Mouse (Mus musculus) right cerebral cortex, postnatal 10 days (tissue): ENCODE data around the gene Ptx3.

Source experiments
- DNase-seq, 2 experiments: peaks; one replicate each; pipeline ENCODE4 v3.0.0; 2021; ENCODE audit warnings: low spot score in 2 of 2

Ptx3 gene

GRCm38 (mm10) chr3:66219655-66220191 is at the start of gene Ptx3:
TSS of gene Ptx3 (plus strand) at chr3:66219910.
- DNase-seq, result peak in 1 of 2 experiments; percentile 29

- DNase-seq, result peak; percentile 23 to 27
These were observed 46.8 kb upstream of the Ptx3 start for GRCm38 (mm10) chr3:66172907-66173306.

DNA sequence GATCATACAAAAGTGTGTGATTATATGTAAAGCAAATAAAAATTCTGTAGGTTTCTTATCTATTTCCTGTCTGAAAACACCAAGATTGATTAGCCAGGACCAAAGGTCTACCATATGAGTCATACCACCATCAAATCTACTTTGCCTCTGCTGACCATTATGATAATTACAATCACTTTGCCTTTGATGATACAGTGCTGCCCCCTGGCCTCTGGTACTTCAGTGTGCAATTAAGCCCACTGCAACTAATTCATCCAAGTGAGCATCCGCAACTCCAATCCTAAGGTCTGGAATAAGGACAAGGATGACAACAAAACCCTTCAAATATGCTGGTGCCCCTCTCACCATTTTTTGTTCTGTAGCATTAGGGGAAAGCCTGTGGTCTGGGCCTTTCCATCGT is 40.1 kb upstream of the Ptx3 start:
- no peak for DNase-seq

GRCm38 (mm10) chr3:66193910-66194562 is 25.7 kb upstream of the Ptx3 start:
- DNase-seq, result no peak

GRCm38 (mm10) chr3:66208836-66209573 is 10.7 kb upstream of the Ptx3 start:
- no peak for DNase-seq

DNA sequence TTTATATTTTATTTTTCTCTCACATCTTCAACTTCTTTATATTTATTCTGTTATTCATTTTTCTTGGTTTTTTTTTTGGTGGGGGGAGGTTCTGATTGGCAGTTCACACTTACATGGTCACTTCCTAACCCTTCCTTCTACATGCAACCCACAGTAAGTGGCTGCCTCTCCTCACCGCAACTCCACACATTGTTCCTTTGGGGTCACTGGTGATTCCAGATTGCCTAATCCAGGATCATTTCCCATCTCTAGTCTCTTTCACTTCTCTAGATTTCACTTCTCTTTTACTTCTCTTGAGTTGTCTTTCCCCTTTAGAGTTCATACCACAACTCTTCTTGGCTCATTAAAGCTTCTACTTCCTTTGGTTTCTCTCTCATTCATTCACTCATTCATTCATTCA is 6.2 kb upstream of the Ptx3 start:
- no peak for DNase-seq

DNA sequence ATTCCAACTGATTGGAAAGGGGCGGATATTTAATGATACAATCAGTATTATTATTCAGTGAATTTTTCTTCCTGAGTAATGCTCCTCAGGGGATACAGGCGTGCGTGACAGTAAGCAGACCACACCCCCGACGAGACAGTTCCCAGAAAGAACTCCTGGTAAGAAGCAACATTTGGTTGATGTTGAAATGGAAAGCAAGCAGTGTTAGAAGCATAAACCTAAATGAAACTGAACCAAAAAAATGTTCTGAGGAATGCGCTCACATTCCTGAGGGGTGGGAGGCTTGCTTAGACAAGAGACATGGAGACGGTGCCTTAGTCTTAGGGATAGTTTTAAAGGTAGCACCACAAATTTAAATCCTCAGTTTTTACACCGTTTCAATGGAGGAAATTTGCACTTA is 4.0 kb upstream of the Ptx3 start:
- no peak for DNase-seq

DNA sequence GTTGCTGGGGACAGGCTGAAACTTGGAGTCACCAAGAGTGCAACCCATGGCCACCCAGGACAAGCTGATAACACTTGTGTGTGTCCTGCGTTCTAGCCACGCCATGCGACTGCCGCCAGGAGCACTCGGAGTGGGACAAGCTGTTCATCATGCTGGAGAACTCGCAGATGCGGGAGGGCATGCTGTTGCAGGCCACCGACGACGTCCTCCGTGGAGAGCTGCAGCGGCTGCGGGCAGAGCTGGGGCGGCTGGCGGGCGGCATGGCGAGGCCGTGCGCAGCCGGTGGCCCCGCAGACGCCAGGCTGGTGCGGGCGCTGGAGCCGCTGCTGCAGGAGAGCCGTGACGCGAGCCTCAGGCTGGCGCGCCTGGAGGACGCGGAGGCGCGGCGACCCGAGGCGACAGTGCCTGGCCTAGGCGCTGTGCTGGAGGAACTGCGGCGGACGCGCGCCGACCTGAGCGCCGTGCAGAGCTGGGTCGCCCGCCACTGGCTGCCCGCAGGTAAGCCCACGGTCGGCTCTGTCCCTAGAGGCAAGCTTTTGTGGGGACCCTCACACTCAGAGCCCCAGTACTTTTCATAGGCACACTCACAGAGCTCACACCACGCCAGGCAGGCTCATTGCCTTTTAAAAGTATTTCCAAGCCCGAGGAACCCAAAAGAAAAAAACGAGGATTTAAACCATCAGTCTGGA is 988 bp downstream of the Ptx3 start:
- DNase-seq, result peak; percentile 38 to 47

- peak; percentile 22 to 24 for DNase-seq
These were observed 1.5 kb downstream of the Ptx3 start for GRCm38 (mm10) chr3:66221243-66221611.

GRCm38 (mm10) chr3:66224931-66225537 is 5.3 kb downstream of the Ptx3 start:
- no peak for DNase-seq

DNA sequence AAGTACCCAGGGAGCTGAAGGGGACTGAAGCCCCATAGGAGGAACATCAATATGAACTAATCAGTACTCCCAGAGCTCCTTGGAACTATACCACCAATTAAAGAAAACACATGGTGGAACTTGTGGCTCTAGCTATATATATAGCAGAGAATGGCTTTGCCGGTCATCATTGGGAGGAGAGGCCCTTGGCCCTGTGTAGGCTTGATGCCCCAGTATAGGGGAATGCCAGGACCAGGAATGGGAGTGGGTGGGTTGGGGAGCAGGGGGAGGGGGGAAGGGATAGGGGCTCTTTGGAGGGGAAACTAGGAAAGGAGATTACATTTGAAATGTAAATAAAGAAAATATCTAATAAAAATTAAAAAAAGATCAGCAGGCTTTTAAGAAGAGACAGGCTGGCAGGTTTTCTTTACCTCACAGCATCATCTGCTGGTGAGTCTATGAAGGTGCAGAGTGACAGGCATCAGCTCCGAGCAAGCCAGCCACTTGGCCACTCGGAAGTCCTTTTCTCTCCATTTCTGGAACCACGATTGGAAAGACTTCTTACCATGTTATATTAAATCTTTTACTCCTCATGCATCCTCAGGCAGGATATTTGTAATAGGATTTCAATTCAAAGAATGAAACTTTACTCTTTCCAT is 16.6 kb downstream of the Ptx3 start:
- DNase-seq, result peak; percentile 35 to 43

DNA sequence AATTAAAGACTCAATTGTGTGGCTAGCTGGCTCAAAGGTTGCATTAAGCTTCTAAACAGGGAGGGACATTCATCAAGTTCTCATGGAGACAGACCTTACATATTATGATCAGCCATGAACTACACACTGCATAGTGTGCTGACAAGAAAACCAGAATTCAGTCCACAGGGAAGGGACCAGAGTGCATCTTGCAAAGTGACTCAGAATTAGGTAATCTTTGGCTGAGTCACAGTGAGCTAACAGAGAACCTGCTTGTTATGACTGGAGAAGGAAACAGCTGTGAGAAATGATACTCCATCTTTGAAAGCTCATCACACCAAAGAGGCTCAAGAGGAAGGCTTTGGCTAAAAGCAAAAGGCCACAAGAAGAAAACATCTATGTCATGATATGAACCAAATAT is 20.8 kb downstream of the Ptx3 start:
- DNase-seq, result no peak

DNA sequence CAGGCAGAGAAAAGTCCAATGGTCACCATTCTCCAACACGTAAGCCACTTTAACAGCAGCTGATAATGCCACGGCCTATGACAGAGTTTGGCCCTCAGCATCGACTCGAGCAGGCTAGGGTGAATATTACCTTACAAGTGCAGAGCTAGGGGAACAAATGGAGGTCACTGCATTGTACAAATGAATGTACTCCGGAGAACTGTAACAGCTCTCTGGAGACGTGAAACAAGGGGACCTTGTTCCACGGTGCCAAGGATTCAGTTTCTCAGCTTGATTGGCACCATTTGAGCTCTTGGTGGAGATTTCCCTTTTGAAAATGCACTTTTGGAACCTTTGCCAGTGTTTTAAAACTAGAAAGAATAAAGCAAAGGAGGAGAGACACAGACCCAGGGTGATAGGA is 32.1 kb downstream of the Ptx3 start:
- DNase-seq, result no peak

GRCm38 (mm10) chr3:66254504-66255105 is 34.9 kb downstream of the Ptx3 start:
- DNase-seq, result peak; percentile 35 to 47

DNA sequence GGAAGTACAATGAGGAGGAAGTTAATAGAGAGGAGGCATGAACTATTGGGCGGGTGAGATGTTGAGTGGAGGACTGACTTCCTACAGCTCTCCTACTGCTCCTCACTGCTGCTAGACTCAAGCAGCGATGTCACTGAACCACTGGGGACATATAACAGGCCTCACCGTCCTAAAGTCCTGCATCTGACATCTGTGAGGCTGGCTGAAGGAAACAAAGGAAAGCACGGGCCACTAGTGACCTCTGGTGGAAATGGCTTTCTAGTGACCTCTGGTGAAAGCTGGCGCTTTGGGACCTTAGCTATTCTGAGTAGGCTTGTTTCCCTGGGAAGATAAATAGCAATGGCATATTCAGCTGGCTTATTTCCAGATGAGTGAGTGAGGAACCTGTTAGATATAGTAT is 42.6 kb downstream of the Ptx3 start:
- DNase-seq, result no peak

DNA sequence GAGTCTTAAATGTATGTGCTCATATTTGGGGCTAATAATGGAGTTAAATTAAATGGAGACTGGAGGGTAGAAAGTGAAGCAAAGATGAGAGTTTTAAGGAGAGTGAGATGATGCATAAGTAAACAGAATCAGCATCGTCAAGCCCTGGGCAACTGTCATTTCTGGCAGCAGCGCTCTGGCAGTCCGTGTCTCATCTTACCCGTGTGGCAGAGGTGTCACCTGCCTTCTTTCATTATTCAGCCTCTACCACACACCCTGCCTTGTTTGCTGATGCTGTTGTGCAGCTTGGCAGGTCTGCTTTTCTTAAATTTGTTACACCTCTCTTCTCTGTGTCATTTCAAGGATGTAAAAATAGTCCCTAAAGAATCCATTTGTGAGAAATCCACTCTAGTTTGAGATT is 43.6 kb downstream of the Ptx3 start:
- no peak for DNase-seq
